Mouse (Mus musculus) bone marrow, adult 2 months (tissue): ENCODE results near the gene Nccrp1. TPM values are rescaled to one million over a fixed set of nuclear protein-coding genes. Genes with fewer than 3 reads are reported as not detected.

Experiments
- H3K27ac ChIP-seq: fragments of 200-500 bp; 2 replicates; pipeline ENCODE4 v1.5.1; 2012; ENCODE audit warnings: low read depth, mild to moderate bottlenecking, control low read depth, inconsistent platforms, low read length; ENCODE audit not compliant: control insufficient read depth, poor library complexity, insufficient read depth
- H3K4me1 ChIP-seq: fragments of 200-500 bp; 2 replicates; pipeline ENCODE4 v1.6.1; 2011; ENCODE audit warnings: low read length; ENCODE audit not compliant: control insufficient read depth, insufficient read depth
- H3K4me3 ChIP-seq: fragments of 200-500 bp; replicated peaks from 2 replicates; pipeline ENCODE3; 2011; ENCODE audit warnings: mild to moderate bottlenecking, low read depth, low read length, control low read depth; ENCODE audit not compliant: control insufficient read depth
- CTCF ChIP-seq: fragments of 200-500 bp; IDR thresholded peaks from 2 replicates; pipeline ENCODE4 v1.5.1; 2011; ENCODE audit warnings: low read length, control low read depth; ENCODE audit not compliant: control insufficient read depth, insufficient read depth
- POLR2A ChIP-seq: fragments of 200-500 bp; IDR thresholded peaks from 2 replicates; pipeline ENCODE4 v1.6.1; 2011; ENCODE audit warnings: low read depth, mild to moderate bottlenecking, control low read depth, low read length, borderline replicate concordance; ENCODE audit not compliant: control insufficient read depth
- WGBS: fragments of 180-500 bp; shearing (Covaris S2); methylation state at CpG from one replicate; pipeline ENCODE4 v1.1.7; 2018; 5-methylcytosine and 5-hydroxymethylcytosine counted together
- polyA plus RNA-seq: library from polyadenylated mRNA; stranded (reverse); fragments of >200 nt; gene quantifications from 2 replicates; pipeline ENCODE4 v1.2.4, GENCODE M21; 2011; ENCODE audit warnings: low replicate concordance; ENCODE audit not compliant: missing spikeins, insufficient read depth, insufficient read length

Nccrp1 gene
- polyA plus RNA-seq: not detected in 2 replicates

DNA sequence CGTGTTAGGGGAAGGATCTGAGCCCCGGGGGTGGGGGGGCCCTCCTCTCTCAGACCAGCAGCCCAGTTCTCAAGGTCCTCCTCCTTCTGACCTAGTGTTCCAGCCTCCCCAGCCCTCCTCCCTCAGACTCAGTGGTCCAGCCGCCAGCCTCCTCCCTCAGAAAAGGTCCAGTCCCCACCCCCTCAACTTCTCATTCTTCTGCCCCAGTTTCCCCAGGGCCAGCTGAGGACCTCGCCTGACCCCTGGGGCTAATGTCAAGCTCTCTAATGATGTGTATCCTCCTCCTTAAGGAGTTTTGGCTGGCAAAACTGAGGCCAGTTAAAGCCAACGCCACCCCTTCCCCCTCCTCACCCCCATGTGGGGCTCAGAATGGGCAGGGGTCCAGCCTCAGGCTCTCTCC lies at the start of gene Nccrp1:
Gene Nccrp1 (minus strand): TSS at position 101 of the 400 bp plus-strand sequence.
- WGBS: 2% methylated on average over 5 of the region's 5 CpGs
- TF ChIP-seq POLR2A (no peak), CTCF (no peak)
- H3K27ac ChIP-seq: no peak within 1 kb of the TSS; the same call in none of the 2 replicates
- no peak within 1 kb of the TSS for H3K4me3 ChIP-seq
- peaks cover 2% of the 10 kb centered on the region for H3K4me1 ChIP-seq

GRCm38 (mm10) chr7:28595751-28596435 lies 48.8 kb upstream of the Nccrp1 start:
- TF ChIP-seq POLR2A: no peak
- Histone ChIP-seq H3K4me3 (no peak overlapping the region), H3K4me1 (peaks cover 7% of the 10 kb centered on the region; the same call in 1 of the 2 replicates), H3K27ac (no peak overlapping the region)
- WGBS: 75% methylated on average over 8 of the region's 8 CpGs

- no peak overlapping the region for H3K4me3 ChIP-seq
- peak overlapping the region; percentile 18 for H3K27ac ChIP-seq
- TF ChIP-seq POLR2A (no peak), CTCF (no peak)
- peaks cover 7% of the 10 kb centered on the region; the same call in 1 of the 2 replicates for H3K4me1 ChIP-seq
- WGBS: 56% methylated on average over 14 of the region's 14 CpGs
Observed at GRCm38 (mm10) chr7:28593206-28594111, 46.4 kb upstream of the Nccrp1 start.

DNA sequence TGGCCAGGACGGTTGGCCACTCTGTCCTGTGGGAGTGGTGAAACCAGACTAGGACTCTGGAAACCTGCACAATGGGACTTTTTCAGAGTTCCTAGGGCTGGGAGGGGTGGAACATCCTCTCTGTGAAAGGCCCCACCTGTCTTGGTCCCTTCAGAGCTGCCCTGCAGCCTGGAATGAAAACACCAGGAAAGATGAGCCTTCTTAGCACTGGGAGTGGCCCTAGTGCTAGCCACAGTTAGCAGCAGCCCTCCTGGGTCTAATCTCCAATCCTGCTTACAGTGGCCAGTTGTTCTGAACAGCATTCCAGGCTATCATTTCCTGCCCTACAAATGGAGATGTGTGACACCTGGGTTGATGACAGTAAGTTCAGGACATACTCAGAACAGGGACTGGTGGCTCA lies 44.8 kb upstream of the Nccrp1 start:
- 74% methylated on average over 1 of the region's 1 CpGs for WGBS
- TF ChIP-seq CTCF (no peak), POLR2A (no peak)
- no peak overlapping the region for H3K27ac ChIP-seq
- H3K4me3 ChIP-seq: no peak overlapping the region
- H3K4me1 ChIP-seq: peaks cover 7% of the 10 kb centered on the region; the same call in 1 of the 2 replicates

- no peak for TF ChIP-seq POLR2A
- H3K27ac ChIP-seq: no peak overlapping the region
- peaks cover 4% of the 10 kb centered on the region; the same call in 1 of the 2 replicates for H3K4me1 ChIP-seq
- H3K4me3 ChIP-seq: no peak overlapping the region
Observed at GRCm38 (mm10) chr7:28587644-28588043, 40.6 kb upstream of the Nccrp1 start.

DNA sequence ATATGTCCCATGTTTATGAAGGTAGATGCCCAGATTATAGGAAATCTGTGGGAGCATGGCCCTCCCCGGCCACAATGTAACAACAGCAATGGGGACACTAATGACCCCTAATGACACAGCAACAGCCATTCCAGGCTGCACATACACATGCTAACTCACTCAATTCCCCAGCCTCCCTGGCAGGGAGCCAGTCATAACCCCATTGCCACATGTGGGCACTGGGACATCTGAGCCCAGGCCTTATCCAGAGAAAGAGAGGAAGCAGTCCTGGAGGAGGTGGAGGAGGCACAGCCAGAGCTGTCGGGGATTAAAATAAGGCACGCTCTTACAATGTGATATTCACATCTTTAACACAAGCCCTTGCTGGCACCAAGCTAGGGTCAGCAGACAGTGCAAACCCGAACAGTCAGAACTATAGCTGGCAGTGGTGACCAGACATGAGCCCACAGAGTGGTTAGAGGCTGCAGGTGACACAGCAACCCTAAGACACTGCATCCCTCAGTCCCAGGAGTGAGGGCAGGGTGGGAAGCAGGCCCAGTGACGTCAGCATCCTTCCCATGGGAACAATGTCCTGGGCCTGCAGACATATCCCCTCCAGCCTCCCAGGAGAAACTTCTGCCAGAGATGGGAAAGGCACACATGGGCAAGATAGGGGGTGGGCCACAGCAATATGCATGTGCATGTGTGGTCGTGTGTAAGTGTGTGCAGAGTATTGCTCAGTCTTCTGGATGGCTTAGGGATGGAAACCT lies 39.8 kb upstream of the Nccrp1 start:
- WGBS: 69% methylated on average over 6 of the region's 6 CpGs
- H3K27ac ChIP-seq: no peak overlapping the region
- H3K4me1 ChIP-seq: peaks cover 3% of the 10 kb centered on the region; the same call in 1 of the 2 replicates
- no peak overlapping the region for H3K4me3 ChIP-seq
- TF ChIP-seq POLR2A (no peak), CTCF (no peak)

- 73% methylated on average over 6 of the region's 6 CpGs for WGBS
- no peak for TF ChIP-seq CTCF
- TF ChIP-seq POLR2A: no peak
- peaks cover 5% of the 10 kb centered on the region; the same call in 1 of the 2 replicates for H3K4me1 ChIP-seq
- no peak overlapping the region for H3K27ac ChIP-seq
- H3K4me3 ChIP-seq: no peak overlapping the region
Observed at GRCm38 (mm10) chr7:28585001-28585400, 37.9 kb upstream of the Nccrp1 start.

GRCm38 (mm10) chr7:28584468-28584867 lies 37.4 kb upstream of the Nccrp1 start:
- no peak for TF ChIP-seq CTCF
- no peak for TF ChIP-seq POLR2A
- 59% methylated on average over 4 of the region's 4 CpGs for WGBS
- Histone ChIP-seq H3K4me1 (peaks cover 5% of the 10 kb centered on the region; the same call in 1 of the 2 replicates), H3K4me3 (no peak overlapping the region), H3K27ac (peak overlapping the region; percentile 55)
